Mouse (Mus musculus): ENCODE results near the gene Hnrnpm.
A peak's percentile ranks its signal among the peaks of the same experiment; 100 is the strongest.

GRCm38 (mm10) chr17:33718384-33718881 lies 31.8 kb upstream of the Hnrnpm start, which contains the start of gene March2:
- TF ChIP-seq CTCF (IDR thresholded peaks at IDR 0.05; ENCODE audit: borderline replicate concordance, insufficient read depth, low read length) (no peak), POLR2A (IDR thresholded peaks at IDR 0.05; ENCODE audit: low read depth, low read length) (0 out of 2 replicates have a peak, but pooled peaks have one; percentile 24)

Data from embryonic fibroblast, embryonic 13.5 days (primary cell).